Mouse (Mus musculus) right cerebral cortex, postnatal 4 days (tissue): ENCODE data around the gene Dio1.

Source experiments
- DNase-seq: peaks from one replicate; pipeline ENCODE4 v3.0.0-alpha.2; 2022

Gene Dio1

DNA sequence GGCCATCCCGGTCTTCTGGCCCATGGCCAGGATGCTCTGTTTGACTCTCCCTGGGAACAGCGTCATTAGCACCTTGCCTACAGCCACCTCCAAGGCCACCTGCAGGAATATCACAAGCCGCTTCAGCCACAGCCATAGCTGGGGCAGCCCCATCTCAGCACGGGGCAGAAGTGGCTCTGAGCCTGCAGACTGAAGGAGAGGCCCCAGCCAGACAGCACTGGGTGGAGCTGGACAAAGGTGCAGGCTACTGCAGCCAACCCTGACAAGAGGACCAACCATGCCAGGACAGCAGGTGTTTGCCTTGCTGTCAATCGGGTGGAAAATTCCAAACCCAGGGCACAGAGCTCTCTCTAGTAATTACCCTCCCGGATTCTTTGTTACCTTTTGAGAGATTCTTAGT, at the start of gene Dio1:
TSS of gene Dio1 (minus strand) at position 204 of the 400 bp plus-strand sequence.
- no peak for DNase-seq

DNA sequence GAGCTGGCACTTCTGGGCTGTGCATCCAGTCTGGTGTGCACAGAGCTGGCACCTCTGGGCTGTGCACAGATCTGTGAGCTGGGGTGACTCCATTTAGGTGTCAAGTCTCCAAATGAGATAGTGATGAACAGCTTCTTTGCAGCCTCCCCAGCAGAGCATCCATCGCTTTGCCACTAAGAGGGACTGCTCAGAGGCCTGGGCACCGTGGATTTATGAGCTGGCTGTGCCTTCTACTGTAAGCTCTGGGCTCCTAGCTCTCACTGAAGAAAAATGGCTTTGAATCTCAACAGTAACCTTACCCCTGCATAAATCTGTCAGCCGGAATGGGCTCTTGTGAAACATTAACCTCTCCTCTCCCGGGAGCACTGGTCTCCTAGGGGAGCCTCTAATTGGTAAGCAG, 47.6 kb upstream of the Dio1 start:
- no peak for DNase-seq

DNA sequence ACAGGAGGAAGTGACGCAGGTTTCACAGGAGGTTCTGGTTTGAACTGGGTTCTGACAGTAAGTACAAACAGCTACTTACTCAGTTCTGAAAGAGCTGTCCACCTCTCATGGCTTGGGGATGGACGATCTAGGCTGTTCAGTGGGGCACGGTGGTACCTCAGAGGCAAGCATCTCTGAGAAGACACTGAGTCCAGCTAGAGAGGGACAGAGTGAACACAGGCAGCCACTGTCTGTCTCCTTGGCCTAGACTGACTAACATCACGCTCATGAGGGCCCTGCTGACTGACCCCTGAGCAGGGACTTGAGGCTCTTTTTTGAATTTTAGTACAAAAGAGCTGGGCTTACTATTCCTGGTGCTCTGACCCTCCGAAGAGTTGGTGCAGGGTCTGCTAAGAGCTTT, 47.2 kb upstream of the Dio1 start:
- no peak for DNase-seq

DNA sequence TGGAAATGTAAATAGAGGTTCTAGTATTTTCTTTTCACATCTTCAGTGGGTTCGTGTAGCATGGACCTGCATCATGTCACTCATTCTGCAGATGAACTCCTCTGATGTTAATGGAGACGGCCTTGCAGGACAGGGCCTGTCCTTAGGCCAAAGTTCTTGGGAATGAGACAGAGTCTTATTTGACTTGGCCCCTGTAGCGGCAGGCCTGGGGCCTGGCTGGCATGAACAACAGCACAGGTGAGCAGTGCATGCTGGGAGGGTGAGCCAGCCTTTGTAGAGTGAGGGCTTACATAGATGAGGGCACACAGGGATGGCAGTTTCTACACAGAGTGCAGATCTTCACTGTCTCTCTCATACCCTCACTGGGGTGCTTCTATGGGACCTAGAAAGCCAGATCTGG, 46.6 kb upstream of the Dio1 start:
- DNase-seq, result no peak

DNA sequence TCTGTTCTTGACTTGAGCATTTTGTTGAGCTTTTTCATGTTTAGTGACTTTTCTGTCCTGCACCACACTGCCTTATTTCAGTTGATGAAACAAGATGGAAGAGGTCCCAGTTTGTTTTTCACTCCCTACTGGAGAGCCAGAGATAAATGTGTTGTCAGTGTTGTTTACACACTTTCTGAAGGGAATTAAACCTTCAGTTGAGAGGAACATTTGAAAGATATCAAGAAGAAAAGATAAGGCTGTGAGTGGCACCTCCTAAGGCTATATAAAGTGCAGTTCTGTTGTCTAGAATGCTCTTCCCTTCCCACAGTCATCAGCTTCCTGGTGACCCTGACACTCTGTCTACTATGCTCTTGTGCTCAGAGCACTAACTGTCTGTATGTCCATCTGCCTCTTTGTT, 44.4 kb upstream of the Dio1 start:
- no peak for DNase-seq

DNA sequence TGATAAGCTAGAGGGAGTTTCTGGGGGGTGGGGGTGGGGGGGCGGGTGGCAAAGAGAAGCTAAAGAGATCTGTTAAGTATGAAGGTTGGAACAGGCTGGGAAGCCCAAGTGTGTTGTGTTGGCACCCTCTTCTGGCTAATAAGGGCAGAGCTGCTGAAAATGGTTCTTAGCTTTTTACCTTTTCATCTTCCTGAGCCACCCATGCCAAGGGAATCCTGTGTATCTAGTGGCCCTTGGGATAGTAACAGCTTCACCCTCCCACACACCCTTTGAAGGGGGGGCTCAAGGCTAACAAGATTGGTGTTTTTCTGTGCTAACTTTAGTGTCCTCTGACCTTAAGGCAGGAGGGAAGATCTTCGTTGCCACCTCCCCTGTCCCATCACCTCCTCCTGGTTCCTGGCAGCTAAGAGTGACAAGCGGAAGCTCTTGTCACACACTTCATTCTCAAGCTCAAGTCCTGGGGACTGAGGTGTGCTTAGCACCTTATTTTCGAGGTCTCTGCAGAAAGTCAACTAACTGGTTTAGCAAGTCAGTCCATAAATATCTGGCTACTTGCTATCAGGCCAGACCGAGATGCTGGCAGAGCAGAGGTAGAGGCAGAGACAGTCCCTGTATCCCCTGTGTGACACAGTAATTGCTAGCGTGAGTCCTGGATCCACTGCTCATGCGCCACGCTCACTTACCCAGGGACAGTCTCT, 42.5 kb upstream of the Dio1 start:
- DNase-seq, result peak; percentile 24

DNA sequence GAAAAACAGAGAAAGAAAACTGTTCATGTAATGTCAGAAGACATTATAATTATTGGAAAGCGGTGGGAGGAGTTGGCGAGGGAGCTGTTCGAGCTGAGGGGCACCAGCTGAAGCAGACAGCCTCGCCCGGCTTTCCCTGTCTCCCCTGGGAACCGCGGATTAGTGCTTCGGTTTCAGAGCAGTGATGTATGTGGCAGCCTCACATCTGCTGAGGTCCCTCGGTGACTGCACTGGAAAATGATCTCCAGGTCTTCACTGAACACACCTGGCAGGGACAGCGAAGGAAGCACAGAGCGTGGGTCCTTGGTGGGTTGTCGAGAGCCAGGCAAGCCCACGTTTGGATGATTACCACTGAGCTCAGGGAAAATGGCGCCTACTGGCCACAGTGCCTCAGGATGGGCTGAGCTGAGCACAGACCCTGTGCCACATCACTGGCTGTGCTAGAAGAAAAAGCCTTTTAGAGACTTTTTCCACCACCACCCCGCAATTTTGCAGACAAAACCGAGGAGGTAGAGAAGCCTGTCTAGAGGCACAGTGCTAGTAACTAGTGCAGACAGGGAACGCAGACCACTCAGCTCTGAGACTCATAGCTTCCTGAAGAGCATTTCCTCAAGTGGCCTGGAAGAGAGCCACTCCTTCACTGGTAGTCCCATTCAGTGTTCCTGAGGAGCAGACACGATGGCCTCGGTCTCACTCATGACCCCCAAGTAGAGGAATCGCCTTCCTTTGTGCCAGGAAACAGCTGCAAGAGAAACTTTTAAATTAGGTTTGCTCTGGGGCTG, 41.8 kb upstream of the Dio1 start:
- no peak for DNase-seq

DNA sequence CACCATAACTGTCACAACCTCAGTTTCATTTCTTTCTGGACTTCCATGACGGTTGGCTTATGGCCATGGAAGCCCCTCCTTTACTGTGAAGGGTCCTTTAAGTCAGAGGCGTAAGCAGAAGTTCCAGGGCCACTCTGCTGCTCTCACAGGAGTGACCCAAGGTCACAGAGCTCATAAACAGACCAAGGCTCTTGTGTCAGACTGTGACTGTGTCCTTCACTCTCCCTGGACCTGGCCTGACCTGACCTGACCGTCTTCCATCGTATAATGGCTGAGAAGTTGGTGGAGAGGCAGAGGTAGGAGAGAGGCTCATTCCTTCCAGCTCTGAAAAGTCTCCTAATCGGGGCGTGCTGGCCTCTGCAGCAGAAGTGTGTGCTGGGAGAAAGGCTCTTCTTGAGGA, 40.3 kb upstream of the Dio1 start:
- no peak for DNase-seq

DNA sequence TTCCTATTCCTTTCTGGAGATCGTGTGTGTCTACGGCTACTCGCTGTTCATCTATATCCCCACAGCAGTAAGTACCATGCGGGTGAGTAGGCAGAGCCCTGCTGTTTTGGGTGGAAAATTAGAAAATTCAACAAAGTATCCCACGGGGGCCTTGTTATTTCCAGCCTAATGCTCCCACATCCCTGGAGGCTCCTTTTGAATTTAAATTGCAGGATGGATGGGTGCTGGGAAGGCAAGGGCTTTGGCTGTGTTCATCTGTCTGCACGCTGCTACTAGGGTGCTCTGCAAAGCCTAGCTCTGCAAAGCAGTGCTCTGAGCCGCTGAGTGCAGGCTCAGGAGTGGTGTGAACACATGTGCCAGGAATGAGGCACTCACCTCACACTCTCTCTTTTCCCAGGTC, 37.6 kb upstream of the Dio1 start:
- DNase-seq, result no peak

DNA sequence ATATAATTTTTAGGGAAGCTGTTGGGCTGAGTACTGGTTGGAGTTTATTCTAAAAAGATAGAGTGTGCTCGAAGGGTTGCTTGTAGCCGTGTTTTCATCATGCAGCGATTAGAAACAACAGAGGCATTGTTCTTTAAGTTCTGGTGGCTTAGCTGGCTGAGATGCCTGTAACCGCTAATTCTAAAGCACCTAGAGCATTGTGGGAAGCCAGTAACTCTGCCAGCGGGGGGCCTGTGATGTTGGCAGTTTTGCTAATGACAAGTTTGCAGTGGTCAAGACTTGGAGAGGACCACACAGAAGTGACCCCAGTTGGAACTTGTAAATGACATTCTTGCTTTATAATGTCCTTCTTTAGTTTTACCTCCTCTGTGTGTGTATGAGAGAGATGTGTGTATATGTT, 34.4 kb upstream of the Dio1 start:
- DNase-seq, result peak; percentile 42

DNA sequence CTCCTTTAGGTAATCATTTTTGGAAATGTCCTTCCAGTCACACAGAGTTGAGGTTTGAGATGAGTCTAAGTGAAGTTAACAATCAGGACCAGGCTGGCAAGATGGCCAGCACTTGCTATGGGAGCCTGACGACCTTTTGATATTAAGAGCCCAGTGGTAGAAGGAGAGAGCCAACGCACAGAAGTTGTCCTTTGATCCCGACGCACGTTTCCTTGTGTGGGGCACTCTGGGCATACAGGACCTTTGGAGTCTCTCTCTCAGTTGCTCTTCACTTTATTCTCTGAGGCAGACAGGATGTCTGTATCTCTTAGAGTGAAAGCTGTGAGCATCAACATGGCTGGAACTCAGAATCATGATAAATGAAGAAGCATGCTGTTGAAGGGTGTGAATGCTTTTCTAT, 30.5 kb upstream of the Dio1 start:
- DNase-seq, result no peak

DNA sequence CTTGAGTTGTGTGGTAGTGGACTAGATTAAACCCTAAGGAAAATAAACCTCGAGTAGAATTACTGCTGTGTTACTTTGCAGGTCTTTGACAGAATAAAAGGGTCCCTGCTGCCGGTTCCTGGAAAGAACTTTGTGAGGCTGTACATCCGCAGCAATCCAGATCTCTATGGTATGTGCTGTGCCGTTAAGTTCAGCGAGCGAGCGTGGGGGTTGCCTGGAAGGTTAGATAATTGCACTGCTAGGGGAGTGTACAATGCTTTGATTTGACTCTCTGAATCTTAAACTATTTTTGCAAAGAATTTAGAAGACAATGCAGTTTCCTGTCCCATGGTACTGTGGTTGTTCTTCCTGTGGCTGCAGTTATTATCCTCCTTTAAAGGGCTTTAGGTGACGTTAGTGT, 29.4 kb upstream of the Dio1 start:
- DNase-seq, result no peak

DNA sequence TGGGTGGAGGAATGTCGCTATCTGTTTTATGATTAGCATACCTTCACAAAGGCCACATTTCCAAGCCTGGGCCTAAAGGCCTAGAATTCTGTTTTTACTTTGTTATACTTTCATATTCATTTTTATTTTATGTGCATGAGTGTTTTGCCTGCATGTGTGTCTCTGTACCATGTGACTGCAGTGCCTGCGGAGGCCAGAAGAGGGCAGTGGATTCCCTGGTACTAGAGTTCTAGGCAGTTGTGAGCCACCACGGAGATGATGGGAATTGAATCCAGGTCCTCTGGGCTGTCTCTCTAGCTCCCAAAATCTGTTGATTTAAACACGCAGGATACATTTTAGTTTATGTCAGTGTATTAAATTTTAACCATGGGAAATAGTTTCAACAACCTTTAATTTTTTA, 26.5 kb upstream of the Dio1 start:
- DNase-seq, result no peak

DNA sequence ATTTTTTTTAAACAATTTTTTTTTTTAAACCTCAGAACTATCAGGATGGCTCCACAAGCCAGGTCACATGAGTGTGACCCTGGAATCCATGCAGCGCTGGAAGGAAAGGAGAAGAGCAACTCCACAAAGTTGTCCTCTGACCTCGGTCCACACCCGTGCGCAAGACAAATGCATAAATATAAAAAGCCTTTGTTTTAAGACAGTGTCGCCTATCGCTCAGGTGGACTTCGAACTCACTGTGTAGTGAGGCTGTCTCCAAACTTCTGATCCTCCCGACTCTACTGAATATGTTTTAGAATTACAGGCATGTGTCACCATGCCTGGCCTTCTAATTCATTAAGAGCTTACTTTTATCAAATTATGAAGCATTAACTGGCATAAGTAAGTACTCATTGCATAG, 21.6 kb upstream of the Dio1 start:
- DNase-seq, result no peak

DNA sequence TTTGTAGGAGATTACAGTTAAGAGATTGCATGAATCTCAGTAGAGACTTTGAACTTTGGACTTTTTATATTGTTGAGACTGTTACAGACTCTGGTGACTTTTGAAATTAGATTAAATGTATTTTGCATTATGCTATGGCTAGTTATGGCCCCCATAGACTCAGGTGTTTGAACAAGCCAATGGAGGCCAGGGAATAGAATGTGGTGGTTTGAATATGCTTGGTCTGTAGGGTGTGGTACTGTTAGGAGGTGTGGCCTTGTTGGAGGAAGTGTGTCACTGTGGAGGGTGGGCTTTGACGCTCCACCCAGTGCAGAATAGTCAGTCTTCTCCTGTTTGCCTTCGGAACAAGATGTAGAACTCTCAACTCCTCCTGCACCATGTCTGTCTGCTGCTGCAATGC, 16.1 kb upstream of the Dio1 start:
- DNase-seq, result no peak

DNA sequence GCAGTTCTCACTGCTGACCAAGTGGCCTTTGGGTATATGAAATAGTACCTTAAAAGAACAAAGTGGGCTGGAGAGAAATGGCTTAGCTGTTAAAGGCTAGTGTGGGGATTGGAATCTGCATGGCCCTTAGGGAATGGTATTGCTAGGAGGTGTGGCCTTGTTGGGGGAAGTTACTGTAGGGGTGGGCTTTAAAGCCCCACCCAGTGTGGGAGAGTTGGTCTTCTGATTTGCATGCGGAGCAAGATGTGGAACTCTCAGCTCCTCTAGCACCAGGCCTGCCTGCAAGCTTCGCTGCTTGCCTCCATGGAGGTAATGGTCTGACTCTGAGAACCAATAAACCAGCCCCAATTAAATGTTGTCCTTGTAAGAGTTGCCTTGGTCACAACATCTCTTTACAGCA, 14.1 kb upstream of the Dio1 start:
- no peak for DNase-seq

DNA sequence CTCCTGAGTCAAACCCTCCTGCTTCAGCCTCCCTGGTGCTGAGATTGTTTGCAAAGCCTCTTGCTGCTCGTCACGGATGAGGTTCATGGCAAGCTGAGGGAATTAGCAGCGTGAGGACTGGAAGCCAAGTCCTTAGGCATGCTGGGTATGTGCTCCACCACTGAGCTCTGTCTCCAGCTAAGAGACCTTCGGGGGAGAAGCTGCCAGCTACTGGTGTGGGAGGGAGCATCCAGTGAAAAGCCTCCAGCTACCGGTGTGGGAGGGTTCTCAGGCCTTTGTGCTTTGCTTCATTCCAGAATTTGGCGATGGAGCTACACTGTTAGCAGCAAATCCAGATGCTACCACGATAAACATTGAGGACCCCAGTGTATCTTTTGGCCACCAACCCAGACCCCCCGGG, 11.7 kb upstream of the Dio1 start:
- DNase-seq, result no peak

DNA sequence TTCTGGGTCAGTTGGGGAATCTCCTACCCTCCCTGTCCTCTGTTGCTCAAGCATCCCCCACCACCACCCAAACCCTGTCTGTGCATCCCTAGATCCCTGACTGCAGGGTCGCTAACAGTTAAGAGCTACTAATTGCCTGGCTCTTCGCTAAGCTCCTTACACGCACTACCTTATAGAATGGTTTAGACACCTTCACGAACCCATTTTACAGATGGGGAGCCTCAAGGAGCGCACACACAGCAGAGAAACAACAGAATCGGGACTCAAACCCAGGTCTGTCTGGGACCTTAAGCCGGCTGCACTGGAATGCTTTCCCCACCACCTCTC, 7.5 kb upstream of the Dio1 start:
- DNase-seq, result no peak

DNA sequence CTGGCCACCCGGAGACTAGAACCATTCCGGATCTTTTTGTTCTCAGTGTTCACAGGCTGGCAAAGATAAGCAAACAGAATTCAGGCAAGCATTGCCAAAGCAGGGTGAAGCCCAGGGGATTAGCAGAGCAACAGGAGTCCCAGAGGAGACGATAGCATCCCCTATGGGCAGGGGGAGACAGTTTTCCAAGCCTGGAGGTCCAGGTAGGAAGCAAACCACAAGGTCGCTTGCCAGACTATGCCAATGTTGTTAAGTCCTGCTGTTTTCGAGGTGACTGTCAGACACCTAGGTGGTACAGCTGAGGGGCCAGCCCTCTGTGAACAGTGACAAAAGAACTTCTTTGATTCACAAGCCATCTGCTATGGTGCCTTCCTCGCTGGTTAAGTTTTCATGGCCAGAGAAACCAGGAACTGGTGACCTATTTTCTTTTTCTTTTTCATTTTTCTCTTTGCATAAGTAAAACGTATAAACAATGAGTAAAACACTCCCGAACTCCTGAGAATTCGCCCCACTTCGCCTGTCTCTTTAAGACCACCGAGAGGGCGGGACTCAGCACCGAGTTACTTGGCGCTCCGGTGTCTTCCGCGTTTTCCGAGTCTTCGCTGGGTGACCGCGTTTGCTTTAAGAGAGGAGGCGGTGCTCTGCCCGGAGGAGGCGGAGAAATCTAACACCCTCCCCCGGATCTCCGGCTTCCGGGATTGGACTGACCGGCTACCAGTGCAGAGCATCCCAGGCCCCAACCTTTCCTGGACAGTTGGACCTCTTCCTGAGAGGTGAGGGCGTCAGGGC, 6.9 kb upstream of the Dio1 start, which contains the start of gene Yipf1:
TSS of gene Yipf1 (plus strand) at position 674 of the 789 bp plus-strand sequence.
- DNase-seq, result peak; percentile 78

DNA sequence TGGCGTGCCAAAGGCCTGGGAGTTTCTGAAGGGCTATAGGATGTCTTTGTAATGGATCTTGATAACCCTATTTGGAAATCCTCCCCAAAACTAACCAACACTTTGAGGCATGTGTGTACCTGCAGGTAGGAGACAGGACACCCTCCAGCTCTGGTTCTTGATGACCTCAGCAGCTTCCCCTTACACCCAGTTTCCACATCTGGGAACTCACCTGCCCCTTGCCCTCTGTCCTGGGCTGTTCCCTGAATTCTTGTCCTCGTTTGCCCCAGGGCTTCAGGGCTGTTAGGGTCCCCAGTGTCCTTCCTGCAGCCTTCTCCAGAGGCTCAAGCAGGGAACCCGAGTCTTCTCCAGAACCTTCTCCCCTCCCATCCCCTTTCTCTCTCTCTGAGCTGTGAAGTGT, 3.4 kb downstream of the Dio1 start:
- no peak for DNase-seq

DNA sequence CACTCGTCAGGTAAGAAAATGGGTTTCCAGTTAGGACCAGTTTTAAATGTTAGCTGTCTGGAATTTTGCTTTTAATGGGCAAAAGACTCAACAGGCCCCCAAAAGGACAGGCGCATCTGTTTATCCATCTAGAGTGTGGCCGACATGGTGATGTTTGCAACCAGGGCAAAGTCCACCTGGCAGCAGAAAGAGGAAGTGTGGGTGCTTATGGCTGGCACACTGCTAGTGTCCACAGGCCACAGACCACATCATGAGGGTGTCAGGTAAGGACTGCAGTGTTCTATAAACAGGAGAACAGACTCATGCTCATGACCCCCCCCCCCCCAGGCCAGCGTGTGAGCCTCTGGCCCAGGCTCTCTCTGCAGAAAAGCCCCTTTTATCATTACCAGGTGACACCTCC, 4.1 kb downstream of the Dio1 start:
- no peak for DNase-seq

DNA sequence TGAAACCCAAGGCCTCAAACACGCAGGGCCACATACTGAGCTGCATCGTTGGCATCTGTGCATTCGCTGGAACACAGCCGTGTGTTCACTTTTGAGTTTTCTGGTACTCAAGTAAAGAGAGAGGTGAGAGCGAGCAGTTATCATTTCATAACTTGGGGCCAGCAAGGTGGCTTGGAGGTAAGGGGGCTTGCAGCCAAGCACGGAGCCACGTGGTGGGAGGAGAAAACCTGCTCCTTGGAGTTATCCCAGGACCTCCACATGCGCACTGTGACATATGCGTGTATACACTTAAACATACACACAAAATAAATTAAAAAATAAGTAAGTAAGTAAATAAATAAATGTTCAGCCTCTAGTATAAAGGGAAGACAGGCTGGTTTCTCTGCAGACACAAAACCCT, 4.7 kb downstream of the Dio1 start:
- no peak for DNase-seq

DNA sequence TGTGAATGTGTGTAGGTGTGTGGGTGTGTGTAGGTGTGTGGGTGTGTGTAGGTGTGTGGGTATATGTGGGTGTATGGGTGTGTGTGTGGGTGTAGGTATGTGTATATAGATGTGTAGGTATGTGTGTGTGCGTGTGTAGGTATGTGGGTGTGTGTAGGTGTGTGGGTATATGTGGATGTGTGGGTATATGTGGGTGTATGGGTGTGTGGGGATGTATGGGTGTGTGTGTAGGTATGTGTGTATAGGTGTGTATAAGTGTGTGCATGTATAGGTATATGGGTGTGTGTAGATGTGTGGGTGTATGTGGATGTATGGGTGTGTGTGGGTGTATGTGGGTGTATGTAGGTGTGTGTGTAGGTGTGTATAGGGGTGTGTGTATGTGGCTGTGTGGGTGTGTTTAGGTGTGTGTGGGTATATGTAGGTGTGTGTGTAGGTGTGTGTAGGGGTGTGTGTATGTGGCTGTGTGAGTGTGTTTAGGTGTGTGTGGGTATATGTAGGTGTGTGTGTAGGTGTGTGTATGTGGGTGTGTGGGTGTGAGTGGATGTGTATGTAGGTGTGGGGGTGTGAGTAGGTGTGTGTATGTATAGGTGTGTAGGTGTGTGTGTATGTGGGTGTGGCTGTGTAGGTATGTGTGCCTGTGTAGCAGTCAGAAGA, 5.9 kb downstream of the Dio1 start:
- DNase-seq, result no peak

DNA sequence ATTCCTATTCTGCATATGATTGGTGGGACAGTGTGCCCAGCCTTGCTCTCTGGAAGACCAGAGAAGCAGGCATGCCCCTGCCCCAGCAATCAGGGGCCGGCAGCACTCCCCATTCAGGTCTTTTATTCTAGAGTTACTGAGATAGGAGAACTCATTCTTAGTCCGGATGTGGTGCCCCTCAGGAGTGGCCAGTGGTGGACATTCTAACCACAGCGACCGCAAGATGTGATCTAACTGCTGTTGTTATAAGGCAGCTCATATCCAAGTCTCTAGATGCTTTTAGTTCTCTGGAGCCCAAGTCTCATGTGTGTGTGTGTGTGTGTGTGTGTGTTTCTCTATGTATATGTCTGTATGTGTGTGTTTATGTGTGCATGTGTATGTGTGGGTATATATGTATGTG, 6.6 kb downstream of the Dio1 start:
- no peak for DNase-seq
